Mouse (Mus musculus) kidney, adult 2 months (tissue): Measurements from ENCODE around the gene Col24a1. TPM values are rescaled to one million over a fixed set of nuclear protein-coding genes. Genes with fewer than 3 reads are reported as not detected.
"Not testable (repeated sequence)": the region's sequence is repeated elsewhere in the genome, so short reads cannot be mapped to it uniquely, and the experiment has no call there.

ENCODE experiments used
- DNase-seq: peaks from one replicate; pipeline ENCODE4 v3.0.0; 2021
- H3K27ac ChIP-seq: fragments of 200-500 bp; 2 replicates; pipeline ENCODE4 v1.5.1; 2012; ENCODE audit warnings: low read depth, low read length, control low read depth, inconsistent platforms; ENCODE audit not compliant: insufficient read depth
- H3K27me3 ChIP-seq: fragments of 200-500 bp; replicated peaks from 2 replicates; pipeline ENCODE4 v1.6.1; 2012; ENCODE audit warnings: mild to moderate bottlenecking, moderate library complexity, low read length, inconsistent platforms; ENCODE audit not compliant: control insufficient read depth, insufficient read depth
- H3K36me3 ChIP-seq: fragments of 200-500 bp; 2 replicates; pipeline ENCODE4 v1.6.1; 2012; ENCODE audit warnings: mild to moderate bottlenecking, moderate library complexity, low read length, inconsistent platforms; ENCODE audit not compliant: control insufficient read depth, insufficient read depth
- H3K4me1 ChIP-seq: fragments of 200-500 bp; 2 replicates; pipeline ENCODE4 v1.6.1; 2011; ENCODE audit warnings: low read length; ENCODE audit not compliant: control insufficient read depth, insufficient read depth
- H3K4me3 ChIP-seq: fragments of 200-500 bp; 2 replicates; pipeline ENCODE4 v1.5.1; 2011; ENCODE audit warnings: mild to moderate bottlenecking, low read depth, low read length, control low read depth; ENCODE audit not compliant: insufficient read depth
- CTCF ChIP-seq: fragments of 200-500 bp; conservative IDR thresholded peaks from 2 replicates; pipeline ENCODE4 v1.5.1; 2011; ENCODE audit warnings: low read depth, mild to moderate bottlenecking, control low read depth, low read length, moderate library complexity, mixed read lengths; ENCODE audit not compliant: insufficient read depth, insufficient read length
- POLR2A ChIP-seq: fragments of 200-500 bp; IDR thresholded peaks from one replicate; pipeline ENCODE4 v1.6.1; 2011; ENCODE audit warnings: low read depth, low read length, control low read depth
- WGBS: fragments of 180-500 bp; shearing (Covaris S2); methylation state at CpG from one replicate; pipeline ENCODE4 v1.1.7; 2018; 5-methylcytosine and 5-hydroxymethylcytosine counted together
- polyA plus RNA-seq: library from polyadenylated mRNA; depleted of rRNA; stranded (reverse); fragments of >200 nt; gene quantifications from 2 replicates; pipeline ENCODE4 v1.2.3, GENCODE M21; 2012

Gene Col24a1
- polyA plus RNA-seq, 1 experiment = 0.22 TPM

DNA sequence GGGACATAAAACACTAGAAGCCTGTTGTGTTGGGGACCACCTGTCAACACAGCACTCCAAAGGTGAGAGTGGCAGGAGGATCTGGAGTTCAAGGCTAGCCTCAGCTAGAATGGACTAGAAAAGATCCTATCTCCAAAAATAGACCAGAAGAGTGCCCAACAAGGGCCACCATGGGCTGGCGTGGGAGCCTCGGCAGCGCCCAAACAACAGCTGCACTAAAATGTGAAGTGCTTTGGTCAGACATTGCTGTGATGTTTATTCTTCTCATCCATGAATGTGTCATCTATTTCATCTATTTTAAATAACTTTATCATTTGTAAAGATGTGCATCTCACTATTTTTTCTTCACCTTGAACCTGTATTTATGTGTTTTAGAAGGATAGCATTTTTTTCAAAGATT lies 122.1 kb downstream of the Col24a1 start:
- Histone ChIP-seq H3K4me3 (no peak overlapping the region), H3K4me1 (no peaks in the 10 kb centered on the region), H3K27me3 (no peaks in the 10 kb centered on the region), H3K36me3 (no peaks in the 10 kb centered on the region), H3K27ac (no peak overlapping the region)
- TF ChIP-seq CTCF (no peak), POLR2A (no peak)
- DNase-seq = no peak
- over 99% methylated on average over 3 of the region's 3 CpGs for WGBS

DNA sequence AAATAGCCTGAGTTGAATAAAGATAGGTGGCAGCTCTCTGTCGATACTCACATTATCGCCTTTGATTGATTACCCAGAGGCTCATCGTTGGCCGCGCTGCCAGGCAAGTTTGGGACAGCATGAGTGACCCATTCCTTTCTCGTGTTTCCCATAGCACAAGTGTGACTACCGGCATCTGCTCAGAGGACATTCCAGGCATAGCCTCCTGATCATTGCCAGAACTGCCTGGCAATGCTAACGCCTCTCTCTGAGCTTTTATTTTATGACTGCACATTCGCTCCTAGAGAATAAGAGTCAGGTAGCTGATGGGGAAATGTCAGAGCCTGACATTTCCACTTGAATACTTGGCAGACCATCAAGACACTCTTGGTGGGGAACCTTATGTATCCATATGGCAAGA lies 125.5 kb downstream of the Col24a1 start:
- TF ChIP-seq CTCF = no peak
- no peak for TF ChIP-seq POLR2A
- Histone ChIP-seq H3K36me3 (no peaks in the 10 kb centered on the region), H3K4me1 (no peaks in the 10 kb centered on the region), H3K27ac (no peak overlapping the region), H3K27me3 (no peaks in the 10 kb centered on the region), H3K4me3 (no peak overlapping the region)
- whole genome bisulfite sequencing = 64% methylated on average over 9 of the region's 9 CpGs
- no peak for DNase-seq

DNA sequence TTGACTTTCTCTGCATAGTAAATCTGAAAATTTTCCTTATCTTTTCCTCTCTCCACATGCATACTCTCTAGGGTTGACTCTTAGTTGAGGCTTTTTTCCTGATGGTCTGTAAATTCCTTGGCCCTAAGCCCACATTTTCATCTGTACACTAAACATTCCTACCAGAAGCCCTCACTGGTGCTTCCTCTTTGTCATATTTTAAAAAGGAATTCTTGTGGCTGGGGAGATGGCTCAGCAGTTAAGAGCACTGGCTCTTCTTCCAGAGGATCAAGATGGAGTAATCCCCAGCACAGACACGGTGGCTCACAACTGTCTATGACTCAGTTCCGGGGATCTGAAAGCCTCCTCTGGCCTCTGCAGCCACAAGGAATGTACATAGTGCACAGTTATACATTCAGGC lies 128.1 kb downstream of the Col24a1 start:
- WGBS = 62% methylated on average over 2 of the region's 2 CpGs
- H3K4me1 ChIP-seq = no peaks in the 10 kb centered on the region

DNA sequence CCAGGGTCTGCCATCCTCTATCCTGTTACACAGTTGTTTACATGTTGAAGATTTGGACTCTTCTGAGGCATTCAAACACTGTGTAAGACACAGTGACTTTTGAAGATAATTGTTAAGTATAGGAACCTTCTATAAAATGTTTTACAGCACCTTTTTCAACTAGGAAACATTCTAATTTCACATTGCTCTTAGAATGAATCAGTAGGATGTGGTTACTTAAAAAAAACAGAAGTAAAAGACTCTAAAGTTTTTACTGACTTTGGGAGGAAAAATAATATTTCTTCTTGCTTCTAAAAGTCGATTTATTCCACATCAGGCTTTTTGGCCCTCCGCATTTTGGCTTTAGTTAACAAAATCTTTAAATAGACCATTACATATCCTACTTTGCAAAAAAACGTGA lies 129.8 kb downstream of the Col24a1 start:
- TF ChIP-seq POLR2A (no peak), CTCF (no peak)
- 90% methylated on average over 3 of the region's 3 CpGs for WGBS
- H3K27me3 ChIP-seq = no peaks in the 10 kb centered on the region
- no peak overlapping the region for H3K27ac ChIP-seq
- no peak for DNase-seq
- no peak overlapping the region for H3K4me3 ChIP-seq
- H3K36me3 ChIP-seq = no peaks in the 10 kb centered on the region
- no peaks in the 10 kb centered on the region for H3K4me1 ChIP-seq

More for the DNA sequence above, 128.1 kb downstream of the Col24a1 start:
- Histone ChIP-seq H3K27ac (no peak overlapping the region), H3K36me3 (no peaks in the 10 kb centered on the region), H3K4me3 (no peak overlapping the region), H3K27me3 (no peaks in the 10 kb centered on the region)
- TF ChIP-seq CTCF (no peak), POLR2A (no peak)
- no peak for DNase-seq

DNA sequence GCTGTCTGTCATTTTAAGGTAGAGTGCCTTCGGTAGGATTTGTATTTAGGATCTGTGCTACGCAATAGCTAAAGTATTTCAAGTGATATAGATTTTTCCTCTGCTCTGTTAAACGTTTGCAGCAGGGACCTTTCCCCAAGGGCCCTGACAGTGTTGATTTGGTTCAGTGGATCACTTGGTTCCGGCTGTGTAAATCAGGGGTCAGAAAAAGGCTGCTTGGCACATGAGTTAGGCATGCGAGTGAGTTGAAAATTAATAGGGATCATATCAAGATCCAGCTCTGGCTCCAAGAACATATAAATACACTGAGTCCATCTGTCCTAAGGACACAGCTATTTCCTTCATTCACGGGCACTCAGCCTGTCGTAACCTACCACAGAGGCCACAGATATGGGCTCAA lies 146.1 kb downstream of the Col24a1 start:
- H3K4me3 ChIP-seq = no peak overlapping the region
- TF ChIP-seq POLR2A = no peak
- no peak for TF ChIP-seq CTCF
- WGBS = 55% methylated on average over 7 of the region's 7 CpGs
- no peak overlapping the region for H3K27ac ChIP-seq
- no peaks in the 10 kb centered on the region for H3K36me3 ChIP-seq
- H3K27me3 ChIP-seq = no peaks in the 10 kb centered on the region
- peak; percentile 66 for DNase-seq
- H3K4me1 ChIP-seq = peaks cover 3% of the 10 kb centered on the region; the same call in 1 of the 2 replicates

DNA sequence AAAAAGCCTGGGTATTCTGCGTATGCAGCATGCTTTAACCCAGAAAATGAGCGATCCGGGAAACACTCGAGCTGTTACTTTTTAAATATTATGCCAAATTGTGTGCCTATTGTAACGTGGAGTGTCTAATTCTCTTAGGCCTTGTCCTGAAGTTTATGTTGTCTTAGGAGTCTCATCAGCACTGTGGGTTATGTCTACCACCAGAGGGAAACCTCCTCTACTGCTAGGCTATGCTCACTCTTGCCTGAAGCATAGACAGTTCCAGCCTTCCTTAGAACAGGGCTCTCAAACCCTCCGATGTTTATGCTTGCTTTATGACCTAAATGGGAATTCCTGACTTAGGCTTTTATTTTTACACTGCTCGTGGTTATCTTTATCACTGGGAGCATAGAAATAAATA lies 146.8 kb downstream of the Col24a1 start:
- Histone ChIP-seq H3K27me3 (no peaks in the 10 kb centered on the region), H3K4me3 (no peak overlapping the region), H3K27ac (no peak overlapping the region), H3K4me1 (peaks cover 3% of the 10 kb centered on the region; the same call in 1 of the 2 replicates), H3K36me3 (no peaks in the 10 kb centered on the region)
- TF ChIP-seq CTCF (no peak), POLR2A (no peak)
- no peak for DNase-seq
- 84% methylated on average over 7 of the region's 7 CpGs for WGBS

DNA sequence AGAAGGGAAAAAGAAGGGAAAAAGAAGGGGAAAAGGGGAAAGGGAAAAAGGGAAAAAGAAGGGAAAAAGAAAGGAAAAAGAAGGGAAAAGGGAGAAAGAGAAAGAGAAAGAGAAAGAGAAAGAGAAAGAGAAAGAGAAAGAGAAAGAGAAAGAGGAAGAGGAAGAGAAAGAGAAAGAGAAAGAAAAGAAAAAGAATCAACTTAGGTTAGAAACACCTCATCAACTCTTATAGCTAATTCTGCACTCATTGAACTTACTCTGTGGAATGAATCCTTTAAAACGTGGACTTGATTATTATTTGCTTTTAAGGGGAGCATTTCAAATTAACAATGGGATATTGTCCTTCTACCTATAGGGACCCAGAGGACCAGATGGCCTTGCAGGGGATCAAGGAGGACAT lies 148.7 kb downstream of the Col24a1 start:
- WGBS = 51% methylated on average over 1 of the region's 1 CpGs
- Histone ChIP-seq H3K27ac (no peak overlapping the region), H3K36me3 (no peaks in the 10 kb centered on the region), H3K4me1 (peaks cover 3% of the 10 kb centered on the region; the same call in 1 of the 2 replicates), H3K4me3 (no peak overlapping the region), H3K27me3 (no peaks in the 10 kb centered on the region)
- no peak for TF ChIP-seq POLR2A
- TF ChIP-seq CTCF = no peak
- no peak for DNase-seq

DNA sequence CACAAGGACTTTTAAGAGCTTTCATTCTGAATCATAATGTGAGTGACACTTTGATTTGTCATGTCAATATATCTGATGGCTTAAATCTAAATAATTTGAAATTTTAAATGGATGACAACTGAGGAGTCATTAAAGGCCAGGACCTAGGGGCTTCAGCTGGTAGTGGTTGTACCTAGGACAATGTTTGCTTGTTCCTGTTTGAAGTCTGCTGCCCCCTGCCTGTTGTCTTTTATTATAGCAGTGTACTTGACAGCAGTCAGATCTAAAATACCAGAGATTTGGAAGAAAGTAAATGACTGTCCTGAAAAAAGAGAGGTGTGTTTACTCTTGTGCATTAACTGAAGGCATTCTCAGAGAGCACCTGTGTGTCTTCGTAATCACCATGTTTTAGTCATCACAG lies 150.0 kb downstream of the Col24a1 start:
- Histone ChIP-seq H3K27ac (no peak overlapping the region), H3K27me3 (no peaks in the 10 kb centered on the region), H3K4me1 (peaks cover 3% of the 10 kb centered on the region; the same call in 1 of the 2 replicates), H3K36me3 (no peaks in the 10 kb centered on the region), H3K4me3 (no peak overlapping the region)
- peak; percentile 52 for DNase-seq
- 87% methylated on average over 1 of the region's 1 CpGs for WGBS
- TF ChIP-seq CTCF (no peak; the same call in 1 of the 2 replicates), POLR2A (no peak)

DNA sequence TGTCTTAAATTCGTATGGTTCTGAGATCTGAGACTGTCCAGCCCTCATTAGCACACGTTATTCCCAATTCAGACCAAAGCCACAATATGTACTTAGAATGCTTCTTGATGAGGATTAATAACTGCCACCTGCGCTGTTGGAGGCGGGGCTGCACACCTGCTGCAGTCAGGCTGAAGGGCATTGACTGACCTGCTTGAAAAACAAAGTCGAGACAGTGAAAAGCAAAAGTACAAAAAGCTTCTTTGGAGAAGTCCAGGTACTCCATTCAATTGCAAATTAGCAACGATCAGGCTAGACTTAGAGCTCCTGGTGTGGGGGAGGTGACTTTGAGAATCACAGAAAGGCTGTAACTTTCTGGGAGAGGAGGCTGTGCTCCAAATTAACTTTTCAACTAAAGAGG lies 150.9 kb downstream of the Col24a1 start:
- WGBS = 67% methylated on average over 6 of the region's 6 CpGs

More for the DNA sequence above, 150.9 kb downstream of the Col24a1 start:
- DNase-seq, H3K27ac ChIP-seq, H3K4me3 ChIP-seq, H3K4me1 ChIP-seq, H3K36me3 ChIP-seq, H3K27me3 ChIP-seq: not testable (repeated sequence)
